23 mouse cellular contexts compared by ENCODE assay signal in the genomic region with DNA sequence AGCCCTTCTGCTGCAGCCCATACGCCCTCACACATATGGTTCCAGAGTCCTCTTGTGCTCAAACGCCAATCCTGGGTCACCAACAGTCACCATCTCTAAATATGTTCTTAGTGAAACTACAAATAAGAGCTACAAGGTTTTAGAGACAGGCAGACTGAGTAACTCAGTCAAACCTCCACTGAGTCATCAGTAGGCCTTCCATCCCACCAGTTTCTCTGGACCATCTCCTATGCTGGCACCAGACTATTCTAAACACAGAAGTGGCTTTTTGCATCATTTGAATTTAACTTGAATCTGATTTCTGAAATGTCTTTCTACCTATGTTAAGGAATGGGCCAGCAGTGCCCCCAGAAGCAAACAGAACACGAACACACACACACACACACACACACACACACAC.
"Had no signal": no experiment of that assay in that cellular context is flagged by ENCODE, and none has a peak within 500 bp of the region (broad histone marks: within the 10 kb centered on the region; RNA-seq: fewer than 3 reads in every experiment).

No protein-coding gene starts in this region.

- H3K4me3 ChIP-seq: heart, embryonic 10.5 days; heart, embryonic 12.5 days; hindbrain, embryonic 13.5 days; hindbrain, embryonic 15.5 days; kidney, embryonic 15.5 days; limb, embryonic 13.5 days; limb, embryonic 15.5 days; liver, embryonic 12.5 days had no signal

- H3K36me3 ChIP-seq: heart, embryonic 10.5 days; heart, embryonic 12.5 days; hindbrain, embryonic 13.5 days; hindbrain, embryonic 15.5 days; kidney, embryonic 15.5 days; limb, embryonic 13.5 days; limb, embryonic 15.5 days; liver, embryonic 12.5 days had no signal

- H3K4me1 ChIP-seq: hindbrain, embryonic 15.5 days; kidney, embryonic 15.5 days; limb, embryonic 13.5 days; limb, embryonic 15.5 days; liver, embryonic 12.5 days had no signal

- H3K27ac ChIP-seq: heart, embryonic 10.5 days; hindbrain, embryonic 13.5 days; hindbrain, embryonic 15.5 days; hindbrain, postnatal 0 days; kidney, embryonic 15.5 days; kidney, postnatal 0 days; limb, embryonic 13.5 days; limb, embryonic 15.5 days; liver, embryonic 12.5 days had no signal

- ATAC-seq: hindbrain, postnatal 0 days; intestine, embryonic 16.5 days; liver, embryonic 12.5 days had no signal

- H3K9me3 ChIP-seq: heart, embryonic 10.5 days; heart, embryonic 12.5 days; hindbrain, embryonic 13.5 days; hindbrain, embryonic 15.5 days; kidney, embryonic 15.5 days; limb, embryonic 13.5 days; limb, embryonic 15.5 days; liver, embryonic 12.5 days had no signal

- H3K4me2 ChIP-seq: heart, embryonic 12.5 days; hindbrain, embryonic 13.5 days; hindbrain, embryonic 15.5 days; kidney, embryonic 15.5 days; limb, embryonic 13.5 days; limb, embryonic 15.5 days; liver, embryonic 12.5 days had no signal

- DNase-seq: gastrocnemius, postnatal 14 days; gastrocnemius, postnatal 36 days; heart, adult 18-20 months; heart, postnatal 10 days; kidney, adult 11 months; kidney, adult 2 months; kidney, adult 9 months; kidney, postnatal 14 days; kidney, postnatal 36 days; layer of hippocampus, adult 9-11 months; layer of hippocampus, postnatal 36 days; left cerebral cortex, postnatal 4 days had no signal

- H3K9ac ChIP-seq: heart, embryonic 12.5 days; hindbrain, embryonic 13.5 days; hindbrain, embryonic 15.5 days; kidney, embryonic 15.5 days; limb, embryonic 13.5 days; limb, embryonic 15.5 days; liver, embryonic 12.5 days had no signal

- H3K27me3 ChIP-seq: heart, embryonic 12.5 days; hindbrain, embryonic 13.5 days; hindbrain, embryonic 15.5 days; kidney, embryonic 15.5 days; limb, embryonic 13.5 days; limb, embryonic 15.5 days; liver, embryonic 12.5 days had no signal
